ENCODE assay signal across 18 mouse cellular contexts in the genomic region with DNA sequence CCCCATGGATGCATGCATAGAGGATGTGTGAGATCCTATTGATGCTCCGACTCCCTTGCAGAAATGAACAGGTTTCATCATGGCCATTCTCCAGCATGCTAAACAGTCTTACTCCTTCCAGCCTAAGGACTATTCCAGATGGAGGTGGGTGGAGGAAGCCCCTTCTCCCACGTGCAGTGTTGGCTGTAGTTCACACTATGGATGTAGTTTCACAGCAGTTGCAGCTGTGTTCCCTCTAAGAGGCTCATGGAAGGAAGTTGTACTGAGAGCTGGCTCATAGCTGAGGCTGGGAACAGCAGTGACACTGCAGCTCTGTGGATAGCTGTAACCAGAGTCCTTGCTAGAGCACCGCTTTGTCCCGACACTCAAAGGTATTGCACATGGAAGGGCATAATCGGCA. TPM values are rescaled to one million over a fixed set of nuclear protein-coding genes. Genes with fewer than 3 reads are reported as not detected.
"Had no signal": no experiment of that assay in that cellular context is flagged by ENCODE, and none has a peak within 500 bp of the region (broad histone marks: within the 10 kb centered on the region; RNA-seq: fewer than 3 reads in every experiment).

No protein-coding gene starts in this region.

- DNase-seq: lung, adult 18-20 months; lung, embryonic 14.5 days; lung, postnatal 10 days; lung, postnatal 4 days; midbrain, embryonic 14.5 days; retina, postnatal 1 day; right cerebral cortex, postnatal 4 days; spleen, adult 18-20 months; thymus, adult 2 months; thymus, postnatal 25 days; thymus, postnatal 4 days had no signal

- H3K4me3 ChIP-seq: midbrain, embryonic 10.5 days; midbrain, embryonic 12.5 days; myocyte; neural tube, embryonic 13.5 days; neural tube, embryonic 15.5 days had no signal

- H3K27ac ChIP-seq: midbrain, embryonic 10.5 days; midbrain, embryonic 12.5 days; neural tube, embryonic 13.5 days; neural tube, embryonic 15.5 days had no signal

RNA-seq across cellular contexts. Expression of a gene that starts 12.7 kb away (rescaled TPM):
- total RNA-seq: megakaryocyte, adult 5-6 weeks; megakaryocyte-erythroid progenitor cell, adult 5-6 weeks had no signal
